Mouse (Mus musculus) urinary bladder, postnatal 4 days (tissue): ENCODE data around the gene Cep41.

Source experiments
- DNase-seq, 2 experiments: peaks; one replicate each; pipeline ENCODE4 v3.0.0; 2021 to 2022; ENCODE audit warnings: low spot score in 2 of 2

Gene Cep41

DNA sequence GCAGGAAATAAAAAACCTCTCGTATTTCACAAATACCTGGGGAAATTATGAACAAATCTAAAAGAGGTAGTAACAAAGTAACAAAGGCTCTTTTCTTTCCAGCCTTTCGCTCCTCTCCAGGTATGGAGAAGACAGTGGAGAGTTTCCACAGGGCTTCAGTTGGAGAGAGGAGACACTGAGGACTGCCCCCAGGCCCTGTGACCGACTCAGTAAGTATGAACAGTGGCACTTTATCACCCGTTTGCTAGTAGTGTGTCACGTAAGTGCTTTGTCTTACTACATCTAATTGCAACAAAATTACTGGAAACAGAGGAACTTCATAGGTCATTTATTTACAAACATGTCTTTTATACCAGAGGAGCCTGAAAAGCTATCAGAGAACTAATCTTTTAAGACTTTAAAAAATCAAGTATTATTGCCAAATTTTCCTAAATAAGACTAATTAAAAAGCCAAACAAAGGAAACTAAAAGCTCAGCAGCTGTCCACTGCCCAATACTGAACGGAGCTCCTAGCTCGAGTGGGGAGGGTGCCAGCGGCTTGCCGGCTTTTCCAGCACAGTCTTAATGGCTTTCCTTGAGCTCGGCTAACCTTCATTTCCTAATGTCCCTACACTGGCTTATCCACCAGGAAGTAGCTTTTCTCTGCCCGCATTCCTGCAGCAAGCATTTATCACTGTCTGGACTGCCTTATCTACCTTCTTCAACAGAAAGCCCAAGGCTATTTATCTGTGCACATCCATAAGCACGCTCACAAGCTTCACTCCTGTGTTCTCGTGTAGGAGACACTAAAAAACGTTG is 19.6 kb downstream of the Cep41 start:
- DNase-seq = peak in 1 of 2 experiments; percentile 32

DNA sequence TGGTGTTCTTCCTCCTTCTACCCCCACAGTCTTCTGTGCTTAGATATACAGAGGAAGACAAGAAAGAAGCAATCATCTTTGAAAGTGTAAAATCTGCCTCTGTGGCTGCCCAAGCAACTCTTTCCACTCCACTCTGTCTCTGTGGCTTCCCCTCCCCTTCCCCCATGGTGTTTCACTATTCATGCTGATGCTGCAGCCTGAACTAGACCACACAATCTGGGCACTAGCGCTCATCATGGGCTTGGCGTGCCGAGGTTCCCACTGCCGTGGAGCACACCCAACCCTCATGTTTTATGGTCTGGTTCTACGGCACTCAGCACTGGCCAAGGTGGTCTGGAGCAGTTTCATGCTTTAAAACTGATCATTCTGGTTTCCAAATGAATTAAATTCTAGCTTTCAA is 21.9 kb downstream of the Cep41 start:
- DNase-seq = no peak

DNA sequence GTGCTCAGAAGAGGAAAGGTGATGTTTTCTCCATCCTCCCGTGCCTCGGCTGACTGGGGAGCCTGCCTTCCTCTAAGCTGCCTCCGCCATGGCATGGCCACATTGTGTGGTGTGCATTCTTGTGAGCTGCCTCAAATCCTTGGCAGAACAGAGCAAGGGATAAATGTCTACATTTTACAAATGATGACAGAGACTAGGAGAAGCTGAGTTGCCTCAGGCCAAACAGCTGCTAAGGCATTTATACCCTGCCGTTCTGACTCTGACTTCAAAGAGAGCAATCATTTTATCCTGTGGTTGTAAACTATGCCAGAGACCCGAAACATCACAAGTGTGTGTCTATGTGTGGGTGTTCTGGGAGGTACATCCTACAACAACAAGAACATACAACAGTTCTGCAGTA is 26.0 kb downstream of the Cep41 start:
- no peak for DNase-seq

DNA sequence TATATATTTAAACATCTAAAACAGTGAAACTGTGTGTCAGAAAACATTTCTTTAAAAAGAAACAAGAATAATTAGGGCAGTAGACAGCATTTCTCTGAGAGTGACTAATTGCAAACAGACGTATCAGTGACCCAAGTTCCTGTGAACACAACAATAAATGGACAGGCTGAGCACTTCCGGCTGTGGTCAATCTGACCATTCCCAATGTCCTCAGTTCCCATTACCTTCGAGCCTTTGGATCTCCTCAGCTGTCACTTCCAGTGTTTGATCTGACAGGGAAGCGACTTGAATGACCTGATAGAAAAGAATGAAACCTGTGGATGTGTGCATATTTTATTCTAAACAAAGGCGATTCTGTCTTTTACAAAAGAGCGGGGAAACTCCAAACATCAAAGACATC is 27.5 kb downstream of the Cep41 start:
- no peak for DNase-seq

- DNase-seq = no peak
These were observed 28.3 kb downstream of the Cep41 start for GRCm38 (mm10) chr6:30665296-30665695.

GRCm38 (mm10) chr6:30664776-30665175 is 28.8 kb downstream of the Cep41 start:
- DNase-seq = no peak

DNA sequence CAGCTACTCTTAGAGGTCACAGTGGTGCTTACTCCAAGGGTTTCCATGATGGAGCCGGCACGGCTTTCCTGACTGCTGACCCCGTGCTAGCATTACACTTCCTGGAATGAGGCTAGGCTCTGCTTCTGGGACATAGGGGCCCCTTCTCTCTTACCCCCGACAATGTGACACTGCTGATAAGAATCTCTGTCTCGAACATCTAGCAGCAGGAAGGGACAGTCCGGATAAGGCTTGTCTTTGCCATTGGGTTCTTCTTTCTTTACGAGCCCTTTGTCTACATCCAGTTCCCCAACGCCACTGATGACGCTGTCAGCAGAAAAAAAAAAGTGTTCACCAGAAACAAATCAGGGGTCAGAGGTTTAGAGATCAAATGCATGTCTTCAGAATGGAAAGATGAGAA is 34.9 kb downstream of the Cep41 start:
- DNase-seq = no peak

DNA sequence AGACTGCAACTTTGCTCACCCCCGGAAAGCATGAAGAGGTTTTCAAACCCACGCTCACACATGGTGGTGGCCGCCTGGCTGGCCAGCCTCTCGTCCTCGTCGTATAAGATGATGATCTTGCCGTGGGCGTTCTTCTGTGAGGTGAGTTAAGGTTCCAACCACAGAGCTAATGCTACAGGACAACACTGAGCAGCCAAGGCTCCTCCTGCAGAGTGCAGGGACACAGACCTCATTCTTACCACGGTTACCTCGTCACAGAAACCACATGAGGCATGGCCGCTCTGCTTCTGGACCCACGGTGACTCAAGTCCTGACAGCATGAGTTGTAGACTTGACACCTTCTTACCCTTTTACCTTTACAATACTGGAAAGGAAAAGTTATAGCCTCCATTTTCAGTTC is 36.3 kb downstream of the Cep41 start:
- DNase-seq = no peak

DNA sequence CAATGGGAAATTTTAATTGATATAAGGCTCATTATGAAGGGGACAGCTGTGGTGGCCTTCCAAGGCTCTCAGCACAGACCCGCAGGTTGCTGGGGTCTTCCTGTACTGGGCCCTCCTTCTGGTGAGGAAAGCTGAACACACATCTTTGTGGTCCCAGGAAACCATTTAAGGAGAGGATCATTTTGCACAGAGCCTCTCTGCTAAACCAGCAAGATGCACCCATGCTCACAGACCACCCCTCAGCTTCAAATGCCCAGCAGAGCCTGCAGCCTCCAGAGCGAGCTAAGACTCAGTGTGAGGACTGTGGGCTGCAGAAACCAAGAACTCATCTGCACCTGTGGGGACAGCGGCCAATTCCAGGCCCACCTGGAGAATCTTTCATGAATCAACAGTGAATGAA is 38.6 kb downstream of the Cep41 start:
- DNase-seq = no peak

GRCm38 (mm10) chr6:30654402-30654859 is 39.1 kb downstream of the Cep41 start:
- DNase-seq = no peak

GRCm38 (mm10) chr6:30653518-30653917 is 40.0 kb downstream of the Cep41 start:
- DNase-seq = no peak

DNA sequence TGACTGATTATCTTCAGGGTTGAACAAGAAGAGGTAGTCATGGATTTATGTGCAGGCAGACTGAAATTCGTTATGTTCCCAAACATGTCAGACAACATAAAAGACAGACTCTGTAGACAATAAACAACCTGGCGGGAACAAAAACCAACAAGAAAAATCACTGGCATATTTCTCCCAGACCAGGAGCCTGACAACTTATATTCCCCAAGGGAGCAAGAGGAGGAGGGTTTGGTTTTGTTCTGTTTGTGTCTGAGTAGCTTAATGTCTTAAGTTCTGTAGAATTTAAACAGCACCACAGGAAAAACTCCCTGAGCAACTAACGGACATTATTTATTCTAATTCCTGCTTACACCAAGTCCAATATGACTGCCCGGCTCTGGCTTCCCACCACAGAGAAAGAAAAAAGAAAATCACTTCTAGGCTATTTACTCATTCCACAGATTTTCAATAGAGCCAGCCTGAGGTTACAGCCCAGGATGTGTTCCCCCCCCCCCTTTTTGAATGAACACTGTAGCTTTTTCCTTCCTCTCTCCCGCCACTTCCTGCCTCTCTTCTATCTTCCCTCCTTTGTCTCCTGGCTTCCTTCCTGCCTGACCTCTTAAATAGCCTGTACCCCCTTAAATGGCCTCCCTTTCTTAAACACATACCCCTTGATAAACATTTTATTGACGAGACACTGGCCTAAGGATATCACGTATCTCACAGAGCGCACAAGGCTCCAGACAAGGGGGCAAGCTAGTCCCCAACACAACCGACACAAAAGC is 40.9 kb downstream of the Cep41 start:
- DNase-seq = no peak

GRCm38 (mm10) chr6:30649651-30650296 is 43.8 kb downstream of the Cep41 start:
- no peak for DNase-seq

- DNase-seq = no peak
These were observed 48.2 kb downstream of the Cep41 start for GRCm38 (mm10) chr6:30645379-30645778.

DNA sequence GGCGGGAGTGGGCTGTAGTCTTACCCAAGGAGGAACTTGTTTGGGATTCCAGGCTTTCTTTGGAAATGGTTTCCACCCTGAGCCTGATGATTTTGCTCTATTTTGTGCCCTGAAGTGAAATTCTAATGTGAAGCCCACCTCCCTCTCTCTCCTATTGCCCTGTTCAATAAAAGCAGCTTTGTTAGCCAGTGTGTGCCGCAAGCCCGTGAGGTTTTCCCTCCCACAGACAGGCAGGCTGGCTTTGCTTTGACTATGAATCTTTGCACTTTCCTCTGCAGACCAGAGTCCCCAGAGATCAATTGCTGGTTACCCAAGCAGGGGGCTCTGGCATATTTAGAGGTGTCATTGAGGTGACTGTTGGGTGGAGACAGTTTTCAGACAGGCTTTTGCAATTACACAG is 49.1 kb downstream of the Cep41 start:
- no peak for DNase-seq

- DNase-seq = no peak
These were observed 49.7 kb downstream of the Cep41 start for GRCm38 (mm10) chr6:30643694-30644460.

- no peak for DNase-seq
These were observed 54.8 kb downstream of the Cep41 start, which contains the start of gene Cpa1 for GRCm38 (mm10) chr6:30638674-30639268. Gene Cpa1 (plus strand): TSS chr6:30639218.

DNA sequence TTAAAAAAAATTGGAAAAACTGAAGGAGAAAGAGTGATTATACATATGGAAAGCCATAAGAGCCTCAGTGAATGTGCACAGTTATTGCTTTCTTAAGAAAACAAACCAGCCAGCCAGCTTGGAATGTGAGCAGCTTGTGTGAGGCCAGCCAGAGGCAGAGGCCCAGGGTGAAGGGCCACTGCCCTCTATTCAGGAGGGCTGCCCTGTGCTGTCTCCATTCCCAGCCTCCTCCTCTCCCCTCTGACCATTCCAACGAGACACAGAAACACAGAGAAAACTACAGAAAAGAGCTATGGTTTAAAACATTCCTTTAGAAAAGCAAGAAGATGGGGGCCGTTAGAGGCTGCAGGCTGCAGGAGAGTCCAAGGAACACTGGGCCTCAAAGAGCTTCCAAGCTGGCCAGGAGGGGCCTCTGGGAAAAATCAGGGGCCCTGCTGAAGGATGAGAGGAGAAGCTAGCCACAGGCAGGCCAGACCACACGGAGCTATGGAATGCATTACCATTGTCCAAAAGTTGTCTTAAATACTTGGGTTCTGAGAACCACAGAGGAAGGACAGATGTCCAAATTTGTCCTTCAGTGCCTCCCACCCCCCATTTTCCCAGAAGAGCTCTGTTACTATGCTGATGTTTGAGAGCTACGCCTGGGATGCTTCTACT is 57.2 kb downstream of the Cep41 start:
- DNase-seq = no peak

GRCm38 (mm10) chr6:30635361-30635862 is 58.1 kb downstream of the Cep41 start:
- DNase-seq = no peak

- DNase-seq = no peak
These were observed 63.6 kb downstream of the Cep41 start for GRCm38 (mm10) chr6:30629989-30630388.

DNA sequence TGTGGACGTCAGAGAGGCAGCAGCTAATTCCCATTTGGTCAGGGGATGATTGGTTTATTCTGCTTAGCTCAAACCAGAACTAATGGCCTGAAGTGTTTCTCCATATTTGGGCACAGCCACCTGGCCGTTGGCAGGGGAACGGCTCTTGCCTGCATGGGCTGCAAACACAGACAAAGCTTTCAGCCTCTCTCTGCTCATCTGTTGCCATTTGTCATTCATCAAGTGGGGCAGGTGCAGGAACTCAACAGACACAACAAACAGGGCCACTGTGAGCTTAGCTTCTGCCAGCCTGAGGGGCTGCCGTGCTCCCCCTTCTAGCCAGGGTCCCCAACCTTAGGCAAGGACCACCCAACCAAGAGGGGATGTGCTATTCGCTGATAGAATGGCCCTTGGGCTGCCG is 65.4 kb downstream of the Cep41 start:
- DNase-seq = no peak
